Mouse (Mus musculus): ENCODE results near the gene Snrnp70.
A peak's percentile ranks its signal among the peaks of the same experiment; 100 is the strongest.
"Not testable (repeated sequence)": the region's sequence is repeated elsewhere in the genome, so short reads cannot be mapped to it uniquely, and the experiment has no call there.

The Snrnp70 gene

DNA sequence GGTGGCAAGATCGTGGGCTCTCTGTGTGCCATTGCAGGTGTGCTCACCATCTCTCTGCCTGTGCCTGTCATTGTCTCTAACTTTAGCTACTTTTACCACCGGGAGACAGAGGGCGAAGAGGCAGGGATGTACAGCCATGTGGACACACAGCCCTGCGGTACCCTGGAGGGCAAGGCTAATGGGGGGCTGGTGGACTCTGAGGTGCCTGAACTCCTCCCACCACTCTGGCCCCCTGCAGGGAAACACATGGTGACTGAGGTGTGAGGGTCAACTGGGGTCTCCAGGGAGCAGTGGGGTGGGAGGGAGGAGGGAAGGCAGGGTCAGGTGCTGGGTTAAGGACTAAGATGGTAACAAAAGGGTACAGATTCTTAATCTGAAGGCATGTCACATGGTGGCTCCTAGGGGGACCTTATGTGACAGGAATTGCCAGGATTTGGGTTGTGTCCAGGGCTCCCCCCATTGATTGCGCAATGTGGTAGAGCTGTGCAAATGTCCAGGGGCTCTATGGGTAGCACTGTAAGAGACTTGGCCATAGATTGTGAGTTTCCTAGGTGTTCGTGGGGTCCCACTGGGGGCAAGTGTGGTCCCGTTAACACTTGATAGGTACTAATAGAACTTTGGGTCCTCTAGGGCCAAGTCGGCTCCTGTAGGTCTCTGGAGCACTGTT, 14.1 kb upstream of the Snrnp70 start:
- DNase-seq (ENCODE audit: low spot score), result no peak

DNA sequence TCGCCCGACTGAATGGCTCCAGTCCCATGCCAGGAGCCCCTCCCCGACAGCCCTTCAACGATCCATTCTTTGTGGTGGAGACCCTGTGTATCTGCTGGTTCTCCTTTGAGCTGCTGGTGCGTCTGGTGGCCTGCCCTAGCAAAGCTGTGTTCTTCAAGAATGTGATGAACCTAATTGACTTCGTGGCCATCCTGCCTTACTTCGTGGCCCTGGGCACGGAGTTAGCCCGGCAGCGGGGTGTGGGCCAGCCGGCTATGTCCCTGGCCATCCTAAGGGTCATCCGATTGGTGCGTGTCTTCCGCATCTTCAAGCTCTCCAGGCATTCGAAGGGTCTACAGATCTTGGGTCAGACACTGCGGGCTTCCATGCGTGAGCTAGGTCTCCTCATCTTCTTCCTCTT, 13.4 kb upstream of the Snrnp70 start:
- DNase-seq (ENCODE audit: low spot score), result no peak

DNA sequence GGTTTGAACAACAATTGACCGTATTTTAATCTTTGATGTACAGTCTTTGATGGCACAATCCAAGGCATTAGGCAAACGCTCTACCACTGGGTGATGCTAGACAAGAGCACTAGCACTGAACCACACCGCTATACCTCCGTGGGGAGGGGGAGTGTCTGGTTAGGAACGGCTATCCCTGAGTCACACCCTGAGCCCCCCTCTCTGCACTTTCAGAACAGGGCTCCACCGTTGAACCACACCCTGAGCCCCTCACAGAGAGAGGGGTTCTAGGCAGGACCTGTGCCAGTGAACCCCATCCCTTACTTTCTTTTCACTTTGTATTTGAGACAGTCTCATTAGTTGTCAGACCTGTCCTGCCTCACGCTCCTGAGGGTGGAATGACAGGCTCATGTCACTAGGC, 12.8 kb upstream of the Snrnp70 start:
- DNase-seq (ENCODE audit: low spot score), result no peak

DNA sequence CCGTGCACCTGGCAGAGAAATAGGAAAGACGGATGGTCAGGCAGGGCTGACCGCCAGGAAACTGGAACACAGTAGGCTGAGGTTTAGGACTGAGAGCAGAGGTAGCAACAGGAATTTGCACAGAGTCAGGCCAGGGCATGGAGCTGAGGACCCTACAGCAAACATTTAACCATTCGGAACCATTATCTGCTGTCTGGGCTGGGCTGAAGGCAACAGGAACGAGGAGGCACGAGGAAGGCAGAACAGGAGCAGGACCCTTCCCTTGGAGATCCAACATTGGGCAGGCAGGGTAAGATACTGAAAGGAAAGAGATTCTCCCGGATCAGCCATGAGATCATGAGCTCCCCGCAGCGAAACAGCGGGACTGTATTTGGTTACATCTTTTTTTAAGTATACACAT, 12.3 kb upstream of the Snrnp70 start:
- no peak for DNase-seq (ENCODE audit: low spot score)

DNA sequence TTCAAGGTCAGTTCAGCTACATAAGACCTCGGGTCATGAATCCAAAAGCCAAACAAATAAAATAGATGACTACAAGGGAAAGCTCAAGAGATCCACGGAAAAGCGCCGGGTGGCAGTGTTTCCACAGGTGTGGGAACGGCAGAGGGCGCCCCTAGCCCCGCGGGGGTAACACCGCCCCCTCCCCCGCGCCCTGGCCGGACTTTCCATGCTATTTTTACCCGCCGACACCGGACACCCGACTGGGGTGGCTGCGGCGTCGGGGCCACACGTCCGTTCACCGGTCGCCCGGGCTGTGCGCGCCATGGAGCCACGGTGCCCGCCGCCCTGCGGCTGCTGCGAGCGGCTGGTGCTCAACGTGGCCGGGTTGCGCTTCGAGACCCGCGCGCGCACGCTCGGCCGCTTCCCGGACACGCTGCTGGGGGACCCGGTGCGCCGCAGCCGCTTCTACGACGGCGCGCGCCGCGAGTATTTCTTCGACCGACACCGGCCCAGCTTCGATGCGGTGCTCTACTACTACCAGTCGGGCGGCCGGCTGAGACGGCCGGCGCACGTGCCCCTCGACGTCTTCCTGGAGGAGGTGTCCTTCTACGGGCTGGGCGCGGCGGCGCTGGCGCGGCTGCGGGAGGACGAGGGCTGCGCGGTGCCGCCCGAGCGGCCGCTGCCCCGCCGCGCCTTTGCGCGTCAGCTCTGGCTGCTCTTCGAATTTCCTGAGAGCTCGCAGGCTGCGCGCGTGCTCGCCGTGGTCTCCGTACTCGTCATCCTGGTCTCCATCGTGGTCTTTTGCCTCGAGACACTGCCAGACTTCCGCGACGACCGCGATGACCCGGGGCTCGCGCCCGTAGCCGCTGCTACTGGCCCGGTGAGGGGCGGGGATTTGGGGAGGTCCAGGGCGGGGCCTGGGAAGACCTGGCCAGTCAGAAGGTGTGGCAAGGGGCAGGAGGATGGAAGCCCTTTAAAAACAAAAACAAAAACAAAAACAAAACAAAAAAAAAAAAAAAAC, 10.9 kb upstream of the Snrnp70 start:
- DNase-seq (ENCODE audit: low spot score), result no peak

DNA sequence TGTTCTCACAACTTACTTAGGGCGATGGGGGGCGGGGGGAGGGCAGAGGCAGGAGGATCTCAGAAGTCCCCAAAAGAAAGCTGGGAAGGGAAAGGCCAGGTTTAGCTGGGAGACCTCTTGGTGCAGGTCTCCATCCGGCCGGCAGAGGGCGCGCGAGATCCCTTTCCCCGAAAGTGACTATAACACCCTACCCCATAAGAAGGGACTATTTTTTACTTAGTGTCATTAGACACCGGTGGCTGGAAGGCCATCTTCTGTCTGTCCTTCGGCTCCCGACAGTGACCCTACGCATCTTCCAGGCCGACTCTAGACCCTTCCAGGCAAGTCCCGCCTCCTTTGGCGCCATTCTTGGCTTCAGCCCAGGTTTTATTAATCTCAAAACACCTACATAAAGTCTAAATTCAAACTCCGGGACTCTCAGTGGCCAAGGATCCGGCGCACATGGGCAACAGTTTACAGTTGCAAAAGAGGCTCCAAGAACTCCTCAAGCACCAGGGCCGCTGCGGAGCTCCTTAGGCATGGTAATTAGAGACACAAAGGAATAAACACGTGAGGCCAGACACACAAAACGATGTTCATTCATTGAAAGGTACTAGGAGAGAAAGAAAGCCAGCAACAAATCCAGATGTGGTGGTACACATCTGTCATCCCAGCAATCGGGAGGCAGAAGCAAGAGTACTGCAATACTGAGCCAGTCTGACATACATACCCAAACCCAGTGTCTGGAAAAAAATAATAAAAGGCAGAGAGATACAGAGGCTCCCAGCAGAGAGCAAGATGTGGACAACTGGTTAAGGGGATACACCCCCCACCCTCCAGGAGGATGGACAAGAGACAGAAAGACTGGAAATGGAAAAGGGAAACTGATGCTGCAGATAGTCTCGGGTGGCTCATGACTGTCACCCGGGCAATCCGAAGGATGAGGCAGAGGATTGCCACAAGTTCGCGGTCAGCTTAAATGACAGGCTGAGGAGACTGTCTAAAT, 9.8 kb upstream of the Snrnp70 start, which contains the start of gene Kcna7:
TSS of gene Kcna7 (plus strand) at position 563 of the 985 bp plus-strand sequence.
- DNase-seq (ENCODE audit: low spot score), result peak; percentile 27

DNA sequence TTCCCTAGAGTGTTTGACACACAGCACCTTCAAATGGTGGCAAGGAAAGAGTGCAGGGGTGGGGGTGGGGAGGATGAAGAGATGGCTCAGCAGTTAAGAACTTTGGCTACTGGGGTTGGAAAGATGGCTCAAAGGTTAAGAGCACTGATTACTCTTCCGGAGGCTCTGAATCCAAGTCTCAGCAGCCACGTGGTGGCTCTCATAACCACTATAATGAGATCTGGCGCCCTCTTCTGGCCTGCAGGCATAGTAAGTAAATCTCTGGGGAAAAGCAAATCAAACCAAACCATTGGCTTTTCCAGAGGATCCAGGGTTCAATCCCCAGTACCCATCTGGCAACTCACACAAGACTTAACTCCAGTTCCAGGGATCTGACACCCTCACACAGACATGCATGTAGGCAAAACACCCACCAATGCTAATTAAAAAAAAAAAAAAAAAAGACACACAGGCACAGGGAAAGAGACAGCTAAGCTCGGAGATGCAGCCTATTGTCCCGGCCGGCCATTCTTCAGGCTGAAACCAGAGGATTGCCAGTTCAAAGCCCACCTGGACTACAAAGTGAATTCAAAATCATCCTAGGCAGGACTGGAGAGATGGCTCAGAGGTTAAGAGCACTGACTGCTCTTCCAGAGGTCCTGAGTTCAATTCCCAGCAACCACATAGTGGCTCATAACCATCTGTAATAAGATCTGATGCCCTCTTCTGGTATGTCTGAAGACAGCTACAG, 8.2 kb upstream of the Snrnp70 start:
- no peak for DNase-seq (ENCODE audit: low spot score)

DNA sequence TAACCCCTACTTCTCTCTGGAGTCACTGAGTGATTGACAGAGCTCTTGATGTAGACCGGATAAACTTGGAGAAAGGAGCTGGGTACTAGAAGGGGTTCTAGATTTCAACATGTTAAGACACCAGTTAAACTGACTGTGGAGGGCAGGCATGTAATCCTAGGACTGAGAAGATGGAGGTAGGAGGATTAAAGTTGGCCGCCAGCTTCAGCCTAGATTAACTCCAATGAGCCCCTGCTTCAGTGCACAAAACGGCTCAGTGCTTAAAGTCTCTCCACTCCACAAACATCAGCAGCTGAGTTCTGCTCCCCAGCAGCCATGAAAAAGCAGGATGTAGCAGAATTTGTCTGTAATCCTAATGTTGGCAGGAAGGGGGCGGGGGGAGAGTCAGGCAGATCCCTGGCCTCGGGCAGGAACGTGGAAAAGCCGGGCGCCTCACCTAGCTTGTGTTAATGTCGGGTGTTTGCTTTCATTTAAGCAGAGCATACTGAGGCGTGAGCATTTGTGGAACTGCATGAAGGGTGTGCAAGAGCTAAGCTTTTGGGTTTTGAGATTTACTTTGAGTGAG, 6.1 kb upstream of the Snrnp70 start:
- no peak for DNase-seq (ENCODE audit: low spot score)

DNA sequence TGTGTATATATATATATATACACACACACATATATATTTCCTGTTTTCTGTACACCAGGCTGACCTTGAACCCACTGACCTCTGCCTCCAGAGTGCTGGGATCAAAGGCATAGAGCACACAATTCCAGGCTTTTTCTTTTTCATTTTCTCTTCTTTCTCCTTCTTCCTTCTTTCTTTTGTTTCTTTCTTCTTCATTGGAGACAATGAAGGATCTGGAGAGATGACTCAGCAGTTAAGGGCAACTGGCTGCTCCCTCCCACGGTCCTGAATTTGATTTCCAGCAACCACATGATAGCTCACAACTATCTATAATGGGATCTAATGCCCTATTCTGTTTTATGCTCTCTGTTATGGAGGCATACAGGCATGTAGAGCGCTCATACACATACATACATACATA, 1.2 kb upstream of the Snrnp70 start:
- no peak for DNase-seq (ENCODE audit: low spot score)

DNA sequence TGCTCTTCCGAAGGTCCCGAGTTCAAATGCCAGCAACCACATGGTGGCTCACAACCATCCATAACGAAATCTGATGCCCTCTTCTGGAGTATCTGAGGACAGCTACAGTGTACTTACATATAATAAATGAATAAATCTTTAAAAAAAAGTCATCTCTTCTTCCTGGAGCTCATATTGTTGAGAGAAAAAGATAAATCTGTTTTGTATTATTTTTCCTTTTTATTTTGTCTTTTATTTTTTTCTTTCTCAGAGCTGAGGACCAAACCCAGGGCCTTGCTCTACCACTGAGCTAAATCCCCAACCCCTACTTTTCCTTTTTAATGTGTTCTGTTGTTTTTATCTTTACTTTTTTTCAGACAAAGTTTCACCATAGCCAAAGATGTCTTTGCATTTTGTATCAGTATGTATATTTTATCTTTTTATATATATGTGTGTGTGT, 814 bp upstream of the Snrnp70 start:
- not testable (repeated sequence) for DNase-seq (ENCODE audit: low spot score)

DNA sequence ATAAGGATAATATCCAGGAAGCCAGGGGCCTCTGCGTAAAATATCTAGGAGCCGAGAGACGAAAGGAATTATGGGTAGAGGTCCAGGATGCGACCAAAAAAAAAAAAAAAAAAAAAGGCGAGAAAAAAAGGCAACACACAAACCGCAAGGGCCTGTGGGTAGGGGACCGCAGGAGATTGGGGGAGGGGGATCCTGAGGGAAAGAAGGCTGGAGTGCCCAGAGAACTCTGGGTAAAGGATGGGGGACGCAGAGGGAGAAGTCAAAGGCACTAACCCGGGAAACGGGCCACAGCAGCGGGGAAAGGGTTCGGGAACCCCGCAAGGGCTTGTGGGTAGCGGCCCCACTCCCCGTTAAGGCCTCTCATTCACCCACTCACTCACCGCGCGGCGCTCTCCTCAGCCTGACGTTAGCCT, 407 bp downstream of the Snrnp70 start:
- no peak for DNase-seq (ENCODE audit: low spot score)

DNA sequence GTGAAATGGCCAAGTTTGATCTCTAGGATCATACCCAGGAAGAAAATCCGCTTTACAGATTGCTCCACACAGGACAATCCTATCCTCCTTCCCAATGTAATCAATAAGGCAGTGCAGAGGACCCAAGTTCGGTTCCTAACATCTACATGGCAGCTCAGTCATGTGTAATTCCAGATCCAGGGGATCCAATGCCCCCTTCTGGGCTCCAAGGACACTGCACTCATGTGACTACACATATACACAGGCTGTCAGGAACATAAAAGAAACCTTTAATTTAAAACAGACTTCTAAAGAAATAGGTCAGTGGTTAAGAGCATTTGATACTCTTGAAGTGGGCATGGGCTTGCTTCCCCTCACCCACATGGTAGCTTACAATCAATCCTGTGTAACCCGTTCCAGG, 9.5 kb downstream of the Snrnp70 start:
- no peak for DNase-seq (ENCODE audit: low spot score)

DNA sequence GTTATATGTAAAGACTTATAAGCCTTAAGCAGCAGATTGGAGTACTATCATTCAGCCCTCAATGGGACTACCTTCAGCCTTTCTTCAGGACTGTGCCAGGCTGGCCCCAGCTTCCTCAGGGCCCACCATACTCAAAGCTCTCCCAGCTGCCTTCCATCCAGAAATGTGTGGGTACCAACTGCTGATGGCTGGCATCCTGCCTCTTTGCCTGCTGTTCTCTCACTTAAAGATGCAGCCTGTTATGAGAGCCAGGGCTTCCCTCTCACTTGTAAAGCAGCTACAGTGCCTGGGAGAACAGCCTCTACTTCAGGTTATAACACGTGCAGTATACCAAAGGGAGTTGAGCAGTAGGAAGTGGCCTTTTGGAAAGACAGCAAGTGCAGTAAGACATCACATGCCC, 19.5 kb downstream of the Snrnp70 start:
- no peak for DNase-seq (ENCODE audit: low spot score)

DNA sequence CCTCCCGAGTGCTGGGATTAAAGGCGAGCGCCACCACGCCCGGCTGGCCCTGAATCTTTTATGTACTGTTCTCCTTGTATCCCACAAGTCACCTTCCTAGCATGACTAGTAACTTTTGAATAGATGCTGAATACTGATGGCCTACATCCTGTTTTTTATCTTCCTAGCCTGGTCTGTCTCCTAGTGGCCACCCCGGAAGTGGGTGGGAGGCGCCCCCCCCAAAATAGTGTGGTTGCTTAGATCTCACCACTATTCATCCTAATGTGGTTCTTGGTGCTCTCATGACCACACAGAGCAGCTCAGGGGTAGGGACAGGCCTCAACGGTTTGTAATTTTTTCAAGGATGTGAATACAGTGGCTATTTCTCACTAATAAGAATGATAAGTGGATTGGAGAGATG, 20.9 kb downstream of the Snrnp70 start:
- DNase-seq (ENCODE audit: low spot score), result no peak

DNA sequence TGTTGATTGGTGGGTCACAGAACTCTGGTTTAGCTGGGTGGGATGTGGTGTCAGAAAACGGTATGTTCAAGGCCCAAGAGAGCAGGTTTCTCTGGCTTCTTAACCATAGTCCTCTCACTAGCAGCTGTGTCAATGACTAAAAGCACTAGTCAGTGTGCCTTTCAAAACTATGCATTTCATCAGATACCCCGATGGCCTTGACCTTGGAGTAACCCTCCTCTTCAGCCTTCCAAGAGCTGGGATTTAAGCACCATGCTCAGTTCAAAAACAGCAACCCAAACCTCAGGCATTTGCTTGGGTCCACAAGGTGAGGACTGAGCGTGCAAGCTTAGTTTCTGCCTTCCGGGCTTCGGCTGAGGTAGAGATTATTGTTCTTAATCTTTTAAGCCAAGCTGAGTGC, 23.2 kb downstream of the Snrnp70 start:
- DNase-seq (ENCODE audit: low spot score), result no peak

DNA sequence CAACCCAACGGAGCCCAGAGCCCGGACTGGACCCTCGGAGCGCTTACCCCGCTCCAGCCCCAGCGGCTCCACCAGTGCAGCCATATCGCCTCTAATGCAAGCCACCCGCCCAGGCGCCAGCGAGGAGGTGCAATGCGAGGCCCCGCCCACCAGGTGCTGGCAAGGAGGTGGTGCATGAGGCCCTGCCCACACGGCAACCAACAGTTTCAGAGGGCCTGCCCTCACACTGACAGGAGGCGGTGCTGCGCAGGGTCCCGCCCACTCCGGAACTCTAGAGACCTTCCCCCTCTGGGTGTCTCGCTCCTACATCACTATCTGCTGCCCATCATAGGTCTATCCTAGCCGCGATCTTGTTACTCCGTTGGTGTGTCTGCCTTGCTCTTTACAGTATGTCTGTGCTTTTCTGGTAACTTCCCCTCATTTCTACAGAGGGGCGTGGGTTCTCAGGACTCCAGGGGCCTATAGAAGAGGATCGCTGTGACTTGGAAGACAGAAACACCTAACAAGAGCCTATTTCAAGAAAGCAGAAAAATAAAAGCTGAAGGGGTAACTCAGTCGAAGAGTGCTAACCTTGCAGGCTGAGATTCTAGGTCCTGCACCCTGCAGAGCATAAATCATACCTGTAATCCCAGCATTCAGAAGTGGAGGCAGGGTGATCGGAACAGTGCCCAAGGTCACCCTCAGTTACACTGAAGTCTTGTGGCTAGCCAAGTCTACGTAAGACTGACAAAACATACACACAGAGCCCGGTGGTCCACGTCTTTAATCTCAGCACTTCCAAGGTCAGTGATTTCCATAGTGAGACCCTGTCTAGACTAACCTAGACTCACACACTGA, 24.8 kb downstream of the Snrnp70 start, which contains the start of gene Lin7b:
TSS of gene Lin7b (minus strand) at position 109 of the 837 bp plus-strand sequence.
- peak; percentile 90 for DNase-seq (ENCODE audit: low spot score)

DNA sequence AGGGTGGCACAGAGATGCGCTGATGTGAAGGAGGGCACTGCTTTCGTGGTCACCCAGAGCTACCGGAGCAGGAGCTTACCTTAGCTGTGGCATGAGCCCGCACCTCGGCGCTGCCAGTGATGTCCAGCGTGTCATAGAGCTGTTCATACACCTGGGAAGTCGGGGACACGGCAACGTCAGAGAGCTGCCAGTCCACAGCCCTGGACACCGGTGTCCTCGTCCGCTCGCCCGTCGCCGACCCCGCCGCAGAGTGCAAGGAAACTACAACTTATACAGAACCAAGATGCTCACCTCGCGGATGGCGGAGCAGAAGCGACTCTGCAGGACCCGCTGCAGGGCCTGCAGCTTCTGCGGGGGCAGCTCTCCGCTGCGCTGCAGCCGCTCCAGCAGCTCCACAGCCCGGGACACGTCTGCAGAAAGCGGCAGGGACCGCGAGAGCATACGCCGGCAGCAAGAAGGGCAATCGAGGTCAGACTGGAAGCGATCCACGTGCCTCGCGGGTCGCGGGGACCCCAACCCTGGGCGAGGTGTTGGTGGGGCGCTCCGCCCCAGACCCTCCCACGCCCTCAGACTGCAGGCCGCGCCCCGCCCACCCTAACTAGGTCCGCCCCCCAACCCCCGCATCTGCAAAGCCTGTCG, 25.6 kb downstream of the Snrnp70 start:
- DNase-seq (ENCODE audit: low spot score), result no peak

DNA sequence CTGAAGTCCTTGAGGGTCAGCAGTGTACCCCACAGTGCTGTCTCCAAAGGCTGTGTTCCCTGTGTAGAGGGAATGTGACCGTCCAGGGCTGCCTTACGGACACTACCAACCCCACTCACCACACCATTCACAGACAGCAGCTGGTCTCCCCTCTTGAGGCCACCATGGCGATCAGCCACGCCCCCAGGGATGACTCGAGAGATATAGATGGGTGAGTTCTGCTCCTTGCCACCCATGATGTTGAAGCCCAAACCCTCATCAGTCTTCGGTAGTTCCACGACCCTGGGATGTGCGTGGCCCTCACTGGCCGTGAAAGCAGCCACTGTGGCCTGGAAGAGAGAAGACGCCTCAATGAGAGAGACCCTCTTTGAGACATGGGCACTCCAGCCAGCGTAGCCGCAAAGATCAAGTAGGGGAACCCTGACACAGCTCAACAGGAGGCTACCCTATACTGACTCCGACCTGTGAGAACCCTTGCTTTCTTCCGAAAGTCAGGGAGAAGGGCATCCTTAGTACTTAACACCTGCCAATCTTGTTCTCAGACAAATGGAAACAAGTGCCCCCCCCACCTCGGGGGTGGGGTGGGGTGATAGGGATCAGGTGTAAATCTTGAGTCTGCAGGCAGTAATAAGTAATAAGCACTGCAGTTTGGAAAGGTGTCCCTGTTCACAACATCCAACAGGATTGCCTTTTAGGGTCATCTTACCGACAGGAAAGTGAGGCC, 26.4 kb downstream of the Snrnp70 start:
- DNase-seq (ENCODE audit: low spot score), result no peak

DNA sequence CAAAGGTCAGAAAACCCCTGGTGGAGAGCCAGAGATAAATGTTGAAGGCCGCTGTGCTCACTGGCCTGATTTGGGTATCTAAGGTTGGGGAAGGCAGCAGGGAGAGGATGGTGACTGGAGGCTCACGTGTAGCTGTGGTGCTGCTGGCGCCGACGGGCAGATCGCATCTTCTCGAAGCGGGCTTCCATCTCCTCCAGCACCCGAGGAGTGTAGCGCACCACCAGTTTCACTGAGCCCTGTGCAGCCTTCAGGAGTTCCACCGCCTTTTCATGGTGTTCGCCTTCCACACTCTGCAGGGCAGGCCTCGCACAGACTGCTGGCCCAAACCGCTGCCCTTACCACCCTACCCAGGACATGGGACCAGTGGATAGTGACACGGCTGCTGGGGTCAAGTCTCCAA, 27.4 kb downstream of the Snrnp70 start:
- DNase-seq (ENCODE audit: low spot score), result no peak
